Mouse (Mus musculus) MEL (cell line): ENCODE measurements at regions not wholly inside any gene's neighbourhood (a gene's known extent, or its start where the extent isn't known, plus 50 kb on each side); places are given as distances from the start of the nearest gene placed in this dataset.

Source experiments
- DNase-seq: peaks from one replicate; pipeline ENCODE4 v3.0.0; 2011; ENCODE audit warnings: low read depth, low spot score
- H3K27ac ChIP-seq: 2 replicates; pipeline ENCODE4 v1.5.1; 2012; ENCODE audit warnings: low read depth, mild to moderate bottlenecking, control low read depth, low read length, moderate library complexity; ENCODE audit not compliant: control insufficient read depth
- H3K27me3 ChIP-seq, 2 experiments: fragments of 150-350 bp in 1 of 2; sonication (generic) in 1 of 2; 2 replicates each; pipeline ENCODE4 v1.6.1; 2012; ENCODE audit warnings: low read length in 2 of 2, mild to moderate bottlenecking in 2 of 2, improper control_type of control experiment in 1 of 2, moderate library complexity in 1 of 2; ENCODE audit not compliant: insufficient read depth in 2 of 2, control insufficient read depth in 1 of 2
- H3K36me3 ChIP-seq, 2 experiments: 2 replicates each; pipeline ENCODE4 v1.6.1; 2012 to 2014; ENCODE audit warnings: low read length in 2 of 2, improper control_type of control experiment in 1 of 2, inconsistent platforms in 1 of 2, mild to moderate bottlenecking in 1 of 2; ENCODE audit not compliant: insufficient read depth in 2 of 2, control insufficient read depth in 1 of 2
- H3K4me1 ChIP-seq, 2 experiments: fragments of 150-350 bp in 1 of 2; sonication (generic) in 1 of 2; 2 replicates each; pipeline ENCODE4 v1.6.1; 2012; ENCODE audit warnings: low read length in 2 of 2, improper control_type of control experiment in 1 of 2, mild to moderate bottlenecking in 1 of 2; ENCODE audit not compliant: insufficient read depth in 2 of 2, control insufficient read depth in 1 of 2
- H3K4me3 ChIP-seq, 2 experiments: fragments of 150-350 bp in 1 of 2; sonication (generic) in 1 of 2; 2 replicates each; pipeline ENCODE4 v1.5.1; 2012; ENCODE audit warnings: low read depth in 2 of 2, low read length in 2 of 2, mild to moderate bottlenecking in 2 of 2, moderate library complexity in 2 of 2, control low read depth in 1 of 2, improper control_type of control experiment in 1 of 2; ENCODE audit not compliant: control insufficient read depth in 1 of 2, insufficient read depth in 1 of 2
- H3K79me2 ChIP-seq: 2 replicates; pipeline ENCODE4 v1.6.1; 2012; ENCODE audit warnings: mild to moderate bottlenecking, low read length, moderate library complexity; ENCODE audit not compliant: control insufficient read depth, poor library complexity, insufficient read depth
- H3K9ac ChIP-seq: 2 replicates; pipeline ENCODE4 v1.6.1; 2012; ENCODE audit warnings: low read depth, mild to moderate bottlenecking, control low read depth, low read length, moderate library complexity; ENCODE audit not compliant: control insufficient read depth, poor library complexity, severe bottlenecking
- H3K9me3 ChIP-seq: fragments of 150-350 bp; sonication (generic); replicated peaks from 2 replicates; pipeline ENCODE4 v1.6.1; 2012; ENCODE audit warnings: mild to moderate bottlenecking, low read length, improper control_type of control experiment, moderate library complexity; ENCODE audit not compliant: insufficient read depth
- E2F4 ChIP-seq: IDR thresholded peaks from 2 replicates; pipeline ENCODE4 v1.6.1; 2011; ENCODE audit warnings: low read depth, low read length, improper control_type of control experiment, borderline replicate concordance
- ELF1 ChIP-seq: IDR thresholded peaks from 2 replicates; pipeline ENCODE4 v1.6.1; 2014; ENCODE audit warnings: low read depth, mild to moderate bottlenecking, inconsistent platforms, low read length, improper control_type of control experiment, moderate library complexity
- EP300 ChIP-seq, 2 experiments: IDR thresholded peaks; 2 replicates each; pipeline ENCODE4 v1.6.1; 2011; ENCODE audit warnings: improper control_type of control experiment in 2 of 2, low read length in 2 of 2, low read depth in 1 of 2, mild to moderate bottlenecking in 1 of 2
- ETS1 ChIP-seq: IDR thresholded peaks from 2 replicates; pipeline ENCODE4 v1.6.1; 2012; ENCODE audit warnings: low read depth, mild to moderate bottlenecking, inconsistent platforms, low read length, improper control_type of control experiment, moderate library complexity
- JUND ChIP-seq: IDR thresholded peaks from 2 replicates; pipeline ENCODE4 v1.6.1; 2011; ENCODE audit warnings: low read depth, mild to moderate bottlenecking, improper control_type of control experiment, low read length
- MAX ChIP-seq: IDR thresholded peaks from 2 replicates; pipeline ENCODE4 v1.6.1; 2011; ENCODE audit warnings: low read length, improper control_type of control experiment
- MXI1 ChIP-seq: IDR thresholded peaks from 2 replicates; pipeline ENCODE4 v1.6.1; 2011; ENCODE audit warnings: mild to moderate bottlenecking, low read depth, low read length, improper control_type of control experiment
- NELFE ChIP-seq: IDR thresholded peaks from 2 replicates; pipeline ENCODE4 v1.6.1; 2011; ENCODE audit warnings: low read depth, low read length, improper control_type of control experiment
- NRF1 ChIP-seq: IDR thresholded peaks from 2 replicates; pipeline ENCODE4 v1.6.1; 2014; ENCODE audit warnings: low read depth, mild to moderate bottlenecking, inconsistent platforms, low read length, improper control_type of control experiment, moderate library complexity; ENCODE audit not compliant: poor library complexity, insufficient read depth, severe bottlenecking
- POLR2AphosphoS2 ChIP-seq: IDR thresholded peaks from 2 replicates; pipeline ENCODE4 v1.6.1; 2011; ENCODE audit warnings: low read length, improper control_type of control experiment
- RAD21 ChIP-seq: IDR thresholded peaks from 2 replicates; pipeline ENCODE4 v1.6.1; 2011; ENCODE audit warnings: mild to moderate bottlenecking, low read depth, low read length, improper control_type of control experiment
- RCOR1 ChIP-seq: IDR thresholded peaks from 2 replicates; pipeline ENCODE4 v1.6.1; 2012; ENCODE audit warnings: low read depth, mild to moderate bottlenecking, inconsistent platforms, low read length, improper control_type of control experiment
- UBTF ChIP-seq: IDR thresholded peaks from 2 replicates; pipeline ENCODE4 v1.6.1; 2012; ENCODE audit warnings: low read depth, mild to moderate bottlenecking, inconsistent platforms, low read length, improper control_type of control experiment, moderate library complexity, borderline replicate concordance; ENCODE audit not compliant: insufficient read depth
- USF1 ChIP-seq: IDR thresholded peaks from 2 replicates; pipeline ENCODE4 v1.6.1; 2014; ENCODE audit warnings: low read depth, mild to moderate bottlenecking, inconsistent platforms, low read length, improper control_type of control experiment, moderate library complexity
- USF2 ChIP-seq, 2 experiments: IDR thresholded peaks; 2 replicates each; pipeline ENCODE4 v1.6.1; 2011 to 2012; ENCODE audit warnings: improper control_type of control experiment in 2 of 2, low read length in 2 of 2, borderline replicate concordance in 1 of 2, inconsistent platforms in 1 of 2, low read depth in 1 of 2, mild to moderate bottlenecking in 1 of 2; ENCODE audit not compliant: insufficient read depth in 1 of 2
- ZKSCAN1 ChIP-seq: IDR thresholded peaks from 2 replicates; pipeline ENCODE4 v1.6.1; 2012; ENCODE audit warnings: low read depth, mild to moderate bottlenecking, inconsistent platforms, low read length, improper control_type of control experiment, moderate library complexity

DNA sequence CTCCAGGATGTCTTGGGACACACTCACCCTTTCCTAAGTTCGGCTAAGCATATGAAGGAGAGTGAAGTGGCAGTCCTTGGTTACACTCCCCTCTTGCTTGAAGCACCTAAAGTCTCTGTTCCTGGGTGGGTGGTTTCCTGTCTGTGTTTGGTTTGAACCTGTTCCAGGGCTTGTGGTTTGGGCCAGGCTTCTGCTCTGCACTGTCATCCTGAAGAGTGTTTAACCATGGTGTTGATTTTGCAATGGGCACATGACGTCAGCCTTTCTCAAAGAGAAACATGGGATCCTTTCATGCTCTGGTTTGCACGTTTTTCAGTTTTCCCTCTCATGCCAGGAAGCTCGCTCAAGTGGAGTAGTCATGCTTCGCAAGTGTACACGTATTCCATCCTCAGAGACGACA is 119.8 kb downstream of the Btc start:
- H3K4me1 ChIP-seq = peaks cover 3 to 13% of the 10 kb centered on the region in 2 experiments; a peak in 2 of 4 replicates
- H3K9ac ChIP-seq = no peak overlapping the region
- 0 out of 4 replicates have a peak, but pooled peaks cover 0 to 3% of the 10 kb centered on the region in 2 experiments for H3K27me3 ChIP-seq
- no peak overlapping the region for H3K4me3 ChIP-seq
- TF ChIP-seq NRF1 (no peak), EP300 (IDR thresholded peaks at IDR 0.05; ENCODE audit: low read depth in 1 of 2, low read length in 2 of 2) (peak; percentile 45 to 60), USF1 (peak; percentile 18; the same call in 1 of the 2 replicates), MAX (peak; percentile 31; the same call in 1 of the 2 replicates), RCOR1 (peak; percentile 45; the same call in 1 of the 2 replicates), E2F4 (no peak), ETS1 (peak; percentile 71), RAD21 (no peak), ZKSCAN1 (no peak), NELFE (no peak)
- H3K79me2 ChIP-seq = no peaks in the 10 kb centered on the region
- H3K36me3 ChIP-seq = peaks cover 0 to 7% of the 10 kb centered on the region in 2 experiments; a peak in 2 of 4 replicates
- DNase-seq = peak; percentile 73
- no peak overlapping the region for H3K27ac ChIP-seq
- no peaks in the 10 kb centered on the region for H3K9me3 ChIP-seq

DNA sequence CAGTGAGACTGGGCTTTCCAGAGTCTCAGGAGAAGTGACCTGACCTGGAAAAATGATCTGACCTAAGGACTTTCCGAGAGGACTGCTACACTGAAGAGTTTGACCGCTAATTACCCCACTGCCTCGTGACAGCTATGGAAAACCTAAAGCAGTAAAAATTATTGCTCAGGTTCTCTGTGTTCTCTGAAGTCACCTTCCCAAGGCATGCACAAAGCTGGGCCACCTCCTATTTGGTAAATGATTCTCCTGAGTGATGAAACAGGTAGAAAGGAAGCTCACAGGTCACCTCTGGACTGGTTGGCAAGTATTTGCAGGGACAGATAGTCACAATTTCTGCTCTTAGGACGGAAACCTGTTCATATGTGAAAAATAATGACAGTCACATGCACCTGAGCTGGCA is 109.7 kb downstream of the Btc start:
- DNase-seq = no peak
- Histone ChIP-seq H3K9ac (no peak overlapping the region), H3K36me3 (no peaks in the 10 kb centered on the region), H3K27me3 (peaks cover 3 to 4% of the 10 kb centered on the region in 2 experiments), H3K9me3 (no peaks in the 10 kb centered on the region), H3K4me3 (no peak overlapping the region), H3K27ac (no peak overlapping the region), H3K79me2 (no peaks in the 10 kb centered on the region), H3K4me1 (no peaks in the 10 kb centered on the region)
- no peak for TF ChIP-seq POLR2AphosphoS2
- no peak for TF ChIP-seq E2F4
- TF ChIP-seq ELF1 = no peak
- no peak for TF ChIP-seq MAX
- no peak for TF ChIP-seq USF2 (IDR thresholded peaks at IDR 0.05; ENCODE audit: borderline replicate concordance in 1 of 2, insufficient read depth in 1 of 2, low read depth in 1 of 2, low read length in 2 of 2)
- no peak for TF ChIP-seq UBTF
- TF ChIP-seq MXI1 = no peak
- no peak for TF ChIP-seq JUND
- no peak for TF ChIP-seq USF1
